Mouse (Mus musculus): ENCODE measurements around the gene Supt3. TPM values are rescaled to one million over a fixed set of nuclear protein-coding genes. Genes with fewer than 3 reads are reported as not detected.

Gene Supt3
- 6.9 and 10.0 TPM in 2 replicates for polyA plus RNA-seq (2015; fragmentation: Nextera tagmentation; extraction: Ambion mirVana)

DNA sequence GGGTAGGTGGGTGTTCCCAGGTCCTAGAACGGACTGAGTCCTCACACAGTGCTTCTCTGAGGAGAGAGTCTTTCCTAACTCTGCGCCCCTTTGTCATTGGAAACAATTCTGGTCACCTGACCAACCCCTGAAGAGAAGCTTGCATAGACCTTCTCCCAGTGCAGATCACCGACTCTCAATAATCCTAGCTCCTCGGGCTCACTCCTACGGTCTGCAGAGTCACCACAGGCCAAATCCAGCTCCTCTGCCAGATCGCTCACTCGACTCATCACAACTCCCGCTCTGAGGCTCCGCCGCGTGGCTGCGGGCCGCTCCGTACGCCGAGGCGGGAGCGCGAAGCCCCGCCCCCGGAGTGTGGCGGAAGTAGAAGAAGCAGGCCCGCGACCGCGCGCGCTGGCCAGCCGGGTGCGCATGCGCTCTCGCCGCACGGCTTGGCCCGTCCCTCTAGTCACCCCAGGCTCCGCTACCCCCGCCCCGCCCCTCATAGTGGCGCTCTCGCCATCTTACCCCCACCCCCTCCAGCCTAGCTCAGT is at the start of gene Supt3:
Gene Supt3 (plus strand): TSS at position 415 of the 533 bp plus-strand sequence.

DNA sequence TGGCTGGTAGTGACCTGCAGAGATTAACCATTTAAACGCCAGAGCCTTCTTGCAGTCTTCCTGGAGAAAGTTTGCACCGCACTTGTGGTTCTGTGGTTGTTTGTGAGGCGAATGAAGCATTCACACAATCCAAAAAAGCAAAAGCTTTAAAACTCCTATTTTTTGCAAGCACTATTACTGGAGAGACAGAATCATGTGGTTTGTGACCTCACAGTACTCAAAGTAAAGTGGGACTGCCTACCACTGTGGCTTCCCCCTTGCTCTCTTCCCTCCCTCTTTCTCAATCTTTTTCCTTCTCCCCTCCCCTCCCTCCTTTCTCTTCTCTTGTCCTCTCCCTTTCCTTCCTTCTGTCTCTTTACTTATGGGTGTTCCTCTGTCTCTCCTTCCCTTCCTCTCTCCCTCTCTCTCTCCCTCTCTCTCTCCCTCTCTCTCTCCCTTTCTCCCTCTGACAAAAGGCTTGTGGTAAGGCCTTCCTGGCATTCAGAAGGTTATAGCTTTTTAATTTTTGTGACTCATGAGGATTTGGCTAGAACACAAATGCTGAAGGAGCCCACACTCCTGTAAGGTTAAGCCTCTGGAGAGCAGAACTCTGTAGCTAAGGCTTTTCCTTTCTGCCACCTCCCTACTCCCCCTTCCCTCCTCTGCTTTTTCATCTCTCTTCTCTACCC is 37.7 kb downstream of the Supt3 start, which contains the start of gene Runx2:
Gene Runx2 (minus strand): TSS at position 290 of the 668 bp plus-strand sequence.

Other genes with a start within 250 kb of the Supt3 start
- gene Runx2, start 37.6 kb downstream of the Supt3 start, polyA plus RNA-seq (2015; fragmentation: Nextera tagmentation; extraction: Ambion mirVana): 0.23 and 0.45 TPM in 2 replicates